Comparison of ENCODE assay signal across 26 mouse cellular contexts in the genomic region with DNA sequence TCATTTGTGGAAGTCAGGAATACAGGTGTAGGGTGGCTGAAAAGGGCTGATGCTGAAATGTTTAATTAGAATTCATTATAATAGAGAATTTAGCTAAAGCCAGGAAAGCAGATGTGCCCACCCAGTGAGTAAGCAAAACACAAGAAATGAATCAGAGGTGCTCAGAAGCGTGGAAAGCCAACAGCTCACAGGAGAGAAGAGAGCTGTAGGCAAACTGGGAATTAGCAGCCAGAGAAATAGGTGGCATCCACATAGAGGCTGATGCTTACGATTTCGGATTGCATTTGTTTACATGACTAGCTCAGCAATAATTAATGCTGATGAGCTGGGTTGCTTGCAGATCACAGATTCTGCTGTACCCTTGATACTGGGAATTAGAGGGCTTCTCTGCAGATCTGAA.
DNase-seq lines count a peak whose midpoint lies in the region; ATAC-seq and TF ChIP-seq lines count a peak whose summit lies in the region.
"Had no signal": no experiment of that assay in that cellular context is flagged by ENCODE, and none has a peak within 500 bp of the region (broad histone marks: within the 10 kb centered on the region; RNA-seq: fewer than 3 reads in every experiment).

No protein-coding gene starts in this region.

- TF ChIP-seq POLR2A in brain, embryonic 14.5 days (IDR thresholded peaks at IDR 0.05; ENCODE audit: borderline replicate concordance, extremely low read depth, insufficient read depth, insufficient read length, poor library complexity, severe bottlenecking), result no peak

- H3K4me2 ChIP-seq in forebrain, embryonic 14.5 days (ENCODE audit: low read length), result no peak overlapping the region
- H3K4me2 ChIP-seq in forebrain, embryonic 13.5 days, result no peak overlapping the region
- H3K4me2 ChIP-seq: embryonic facial prominence, embryonic 15.5 days; forebrain, embryonic 12.5 days; heart, embryonic 11.5 days; hindbrain, embryonic 13.5 days; intestine, embryonic 15.5 days had no signal

- H3K36me3 ChIP-seq in forebrain, embryonic 14.5 days (ENCODE audit: control insufficient read depth, insufficient read depth, low read length), result no peaks in the 10 kb centered on the region
- no peaks in the 10 kb centered on the region for H3K36me3 ChIP-seq in forebrain, embryonic 13.5 days (ENCODE audit: poor library complexity, severe bottlenecking)
- H3K36me3 ChIP-seq: embryonic facial prominence, embryonic 15.5 days; forebrain, embryonic 12.5 days; G1E; hindbrain, embryonic 13.5 days; intestine, embryonic 15.5 days had no signal

- no peak for ATAC-seq in forebrain, embryonic 14.5 days
- no peak for ATAC-seq in forebrain, embryonic 13.5 days
- ATAC-seq: forebrain, postnatal 0 days; intestine, embryonic 15.5 days; Patski had no signal

- WGBS in forebrain, embryonic 14.5 days, result 62% methylated on average over 3 of the region's 3 CpGs
- 41% methylated on average over 3 of the region's 3 CpGs for WGBS in forebrain, embryonic 13.5 days

- peak; percentile 9 for DNase-seq in forebrain, embryonic 14.5 days (ENCODE audit: low spot score)
- peak; percentile 2 to 8 for DNase-seq in left cerebral cortex, postnatal 25 days (ENCODE audit: low spot score in 2 of 2)
- no peak for DNase-seq in left cerebral cortex, postnatal 14 days (ENCODE audit: low spot score in 2 of 2)
- peak; percentile 3 for DNase-seq in retina, postnatal 1 day
- DNase-seq in retina, embryonic 14.5 days (ENCODE audit: low spot score), result no peak
- DNase-seq in brain, embryonic 14.5 days (ENCODE audit: low read depth), result peak; percentile 35
- DNase-seq: adrenal gland, postnatal 10 days; adrenal gland, postnatal 36 days; B cell, adult 2 months; cerebellum, adult 11-12 months; cerebellum, adult 8-10 months; cerebellum, postnatal 36 days; embryo, embryonic 11 days; forebrain, postnatal 0 days; gastrocnemius, adult 2 months; gastrocnemius, postnatal 14 days; heart, adult 11 months had no signal

- no peak overlapping the region for H3K9ac ChIP-seq in forebrain, embryonic 14.5 days (ENCODE audit: low read length)
- no peak overlapping the region for H3K9ac ChIP-seq in forebrain, embryonic 13.5 days
- H3K9ac ChIP-seq: embryonic facial prominence, embryonic 15.5 days; forebrain, embryonic 12.5 days; forebrain, postnatal 0 days; hindbrain, embryonic 13.5 days; intestine, embryonic 15.5 days had no signal

- H3K27ac ChIP-seq in forebrain, embryonic 14.5 days (ENCODE audit: low read depth, low read length), result no peak overlapping the region
- H3K27ac ChIP-seq in forebrain, embryonic 13.5 days, result no peak overlapping the region
- H3K27ac ChIP-seq: embryonic facial prominence, embryonic 15.5 days; forebrain, embryonic 12.5 days; gastrocnemius, adult 2 months; hindbrain, embryonic 13.5 days; intestine, embryonic 15.5 days had no signal

- intact Hi-C loops in left cerebral cortex, postnatal 25 days (cut with DNase I), result no loop called here
- intact Hi-C loops in left cerebral cortex, postnatal 14 days (cut with DNase I), result no loop called here

- H3K4me3 ChIP-seq in forebrain, embryonic 14.5 days (ENCODE audit: low read depth, low read length), result no peak overlapping the region
- H3K4me3 ChIP-seq in forebrain, embryonic 13.5 days, result no peak overlapping the region
- H3K4me3 ChIP-seq: embryonic facial prominence, embryonic 15.5 days; forebrain, embryonic 12.5 days; gastrocnemius, adult 2 months; hindbrain, embryonic 13.5 days; intestine, embryonic 15.5 days had no signal

- H3K9me3 ChIP-seq in forebrain, embryonic 14.5 days (replicated peaks; ENCODE audit: control insufficient read depth, low read length), result no peaks in the 10 kb centered on the region
- no peaks in the 10 kb centered on the region for H3K9me3 ChIP-seq in forebrain, embryonic 13.5 days (replicated peaks)
- H3K9me3 ChIP-seq: embryonic facial prominence, embryonic 15.5 days; forebrain, embryonic 12.5 days; hindbrain, embryonic 13.5 days; intestine, embryonic 15.5 days had no signal

- no peaks in the 10 kb centered on the region for H3K27me3 ChIP-seq in forebrain, embryonic 14.5 days (replicated peaks; ENCODE audit: control insufficient read depth, insufficient read depth, low read length)
- H3K27me3 ChIP-seq in forebrain, embryonic 13.5 days, result no peaks in the 10 kb centered on the region
- H3K27me3 ChIP-seq: CH12.LX; embryonic facial prominence, embryonic 15.5 days; forebrain, embryonic 12.5 days; hindbrain, embryonic 13.5 days; intestine, embryonic 15.5 days; Patski had no signal

- no peak for TF ChIP-seq CTCF in brain, embryonic 14.5 days (IDR thresholded peaks at IDR 0.05; ENCODE audit: borderline replicate concordance, extremely low read depth, insufficient read depth, insufficient read length)

- H3K4me1 ChIP-seq in forebrain, embryonic 14.5 days (ENCODE audit: control insufficient read depth, insufficient read depth, low read length), result no peaks in the 10 kb centered on the region
- H3K4me1 ChIP-seq in forebrain, embryonic 13.5 days, result no peaks in the 10 kb centered on the region
- H3K4me1 ChIP-seq: embryonic facial prominence, embryonic 15.5 days; forebrain, embryonic 12.5 days; hindbrain, embryonic 13.5 days; intestine, embryonic 15.5 days had no signal

Comparison
In these comparisons a context has a peak if more than half of its experiments do, and no peak if none do; other contexts are left out.
1. DNase-seq: peak in forebrain, embryonic 14.5 days (single experiment), left cerebral cortex, postnatal 25 days (2 of 2), retina, postnatal 1 day (single experiment) and brain, embryonic 14.5 days (single experiment); none in left cerebral cortex, postnatal 14 days (0 of 2) and retina, embryonic 14.5 days (single experiment).